Mouse (Mus musculus): Measurements from ENCODE around the gene Arhgap10.

Arhgap10 gene

GRCm38 (mm10) chr8:77215191-77215590, 302.6 kb downstream of the Arhgap10 start:
- no peak for DNase-seq (ENCODE audit: low spot score)

DNA sequence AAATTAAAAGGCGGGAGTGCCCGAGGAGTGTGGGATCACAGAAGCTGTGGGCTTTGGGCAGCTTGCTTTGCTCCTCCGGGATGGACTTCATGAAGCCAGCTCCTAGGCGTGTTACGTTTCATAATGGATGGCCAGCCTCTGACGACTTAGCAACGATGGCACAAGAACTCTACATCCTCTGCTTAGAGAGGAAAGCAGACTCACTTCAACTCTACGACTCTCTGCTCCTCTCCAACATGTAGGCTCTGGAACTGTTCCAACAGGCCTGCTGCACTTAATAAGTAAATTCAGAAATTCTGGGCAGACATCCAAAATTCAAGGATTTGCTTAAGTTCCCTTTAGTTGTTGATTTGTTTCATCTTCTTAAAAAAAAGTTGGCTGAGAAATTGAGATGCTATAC, 303.1 kb downstream of the Arhgap10 start:
- peak; percentile 79 for DNase-seq (ENCODE audit: low spot score)

DNA sequence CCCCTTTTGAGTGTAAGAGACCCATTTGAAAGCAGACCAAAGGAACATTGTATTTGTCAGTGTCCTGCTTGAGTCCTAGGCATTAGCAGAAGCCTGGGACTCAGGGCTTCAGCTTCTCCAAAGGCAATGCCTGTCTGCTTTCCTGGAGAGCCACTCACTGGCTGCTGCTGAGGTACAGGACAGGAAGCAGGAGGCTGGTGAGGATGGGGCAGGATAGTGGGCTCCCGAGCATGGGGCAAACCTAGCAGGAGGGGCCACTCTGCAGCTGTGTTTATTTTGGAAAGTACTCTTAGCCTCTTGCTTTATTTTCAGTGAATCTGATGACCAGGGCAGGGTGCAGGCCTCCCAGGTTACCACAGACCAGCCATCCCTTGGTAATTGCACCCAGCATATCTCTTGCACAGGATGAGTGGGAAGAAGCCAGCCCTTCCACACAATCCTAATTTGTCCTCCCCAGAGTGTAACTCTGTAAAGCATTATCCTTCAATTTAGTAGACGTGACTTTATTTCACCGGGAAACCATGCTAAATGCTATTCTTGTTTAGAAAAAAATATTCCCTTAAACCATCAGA, 303.8 kb downstream of the Arhgap10 start:
- DNase-seq (ENCODE audit: low spot score): peak; percentile 11

DNA sequence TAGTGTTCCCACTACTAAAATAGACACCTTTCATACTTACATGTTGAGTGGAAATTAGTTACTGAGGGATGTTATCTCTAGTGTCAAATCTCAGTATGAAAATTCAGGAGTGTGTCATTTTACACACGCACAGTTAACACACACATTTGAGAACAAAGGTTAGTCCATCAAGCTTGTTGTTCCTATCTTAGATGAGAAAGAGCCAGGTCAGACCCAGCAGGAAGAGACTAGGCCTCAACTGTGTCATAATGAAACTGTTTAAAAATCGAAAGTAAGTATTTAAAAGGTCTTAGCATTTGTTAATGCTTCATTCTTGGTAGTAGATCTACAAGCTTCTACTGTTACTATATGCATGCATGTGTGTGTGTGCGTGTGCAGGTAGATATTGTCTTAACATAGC, 308.5 kb downstream of the Arhgap10 start:
- no peak for DNase-seq (ENCODE audit: low spot score)

Data from MN1 (cell line).